Mouse (Mus musculus) stomach, postnatal 0 days (tissue): ENCODE measurements around the gene Ppid.
"Not testable (repeated sequence)": the region's sequence is repeated elsewhere in the genome, so short reads cannot be mapped to it uniquely, and the experiment has no call there.

ENCODE experiments used
- CTCF ChIP-seq: IDR thresholded peaks from 2 replicates; pipeline ENCODE4 v1.5.1; 2016; ENCODE audit warnings: antibody characterized with exemption, low read depth, mild to moderate bottlenecking, moderate library complexity
- EP300 ChIP-seq: optimal IDR thresholded peaks from 2 replicates; pipeline ENCODE3; 2016; ENCODE audit warnings: antibody characterized with exemption

DNA sequence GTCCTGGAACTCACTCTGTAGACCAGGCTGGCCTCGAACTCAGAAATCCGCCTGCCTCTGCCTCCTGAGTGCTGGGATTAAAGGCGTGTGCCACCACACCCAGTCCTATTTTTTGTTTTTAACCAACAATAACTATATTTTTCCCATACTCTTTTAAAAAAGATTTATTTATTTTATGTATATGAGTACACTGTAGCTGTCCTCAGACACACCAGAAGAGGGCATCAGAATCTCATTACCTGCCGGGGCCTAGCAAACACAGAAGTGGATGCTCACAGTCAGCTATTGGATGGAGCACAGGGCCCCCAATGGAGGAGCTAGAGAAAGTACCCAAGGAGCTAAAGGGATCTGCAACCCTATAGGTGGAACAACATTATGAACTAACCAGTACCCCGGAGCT lies 17.8 kb upstream of the Ppid start:
- TF ChIP-seq EP300, CTCF: not testable (repeated sequence)
